Mouse (Mus musculus) testis, adult 2 months (tissue): ENCODE data around the gene Epb41l3.

Experiments
- CTCF ChIP-seq: fragments of 200-500 bp; IDR thresholded peaks from 2 replicates; pipeline ENCODE4 v1.5.1; 2012; ENCODE audit warnings: low read depth, mild to moderate bottlenecking, inconsistent platforms, low read length, moderate library complexity; ENCODE audit not compliant: control insufficient read depth, insufficient read depth, insufficient replicate concordance
- POLR2A ChIP-seq: fragments of 200-500 bp; IDR thresholded peaks from 2 replicates; pipeline ENCODE4 v1.6.1; 2012; ENCODE audit warnings: low read depth, mild to moderate bottlenecking, inconsistent platforms, low read length, moderate library complexity; ENCODE audit not compliant: control insufficient read depth

DNA sequence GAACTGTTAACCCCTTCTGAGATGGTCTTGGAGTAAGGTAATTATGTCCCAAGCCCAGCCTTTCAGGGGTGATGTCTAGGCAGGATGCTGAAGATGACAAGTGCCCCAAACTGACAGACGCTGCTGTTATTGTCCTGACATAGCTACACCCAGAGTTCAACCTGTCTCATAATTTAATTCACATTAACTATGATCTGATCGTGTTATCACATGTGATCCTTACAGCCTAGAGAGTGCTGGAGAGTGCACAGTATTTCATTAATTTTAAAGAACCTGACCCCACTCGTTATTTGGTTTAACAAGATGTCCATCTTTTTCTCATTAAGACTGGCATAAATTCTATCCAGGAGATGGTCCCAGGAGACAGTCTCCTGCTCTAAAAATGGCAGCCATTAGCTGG is 112.3 kb downstream of the Epb41l3 start:
- TF ChIP-seq POLR2A (no peak), CTCF (no peak)
